ENCODE assay signal across 14 mouse cellular contexts in genomic region chr2:133305936-133306335, GRCm38 (mm10).
DNase-seq lines count a peak whose midpoint lies in the region; ATAC-seq and TF ChIP-seq lines count a peak whose summit lies in the region.
"Had no signal": no experiment of that assay in that cellular context is flagged by ENCODE, and none has a peak within 500 bp of the region (broad histone marks: within the 10 kb centered on the region; RNA-seq: fewer than 3 reads in every experiment).

No protein-coding gene starts in this region.

- WGBS in liver, adult 2 months, result 44% methylated on average over 3 of the region's 3 CpGs
- 75% methylated on average over 3 of the region's 3 CpGs for WGBS in liver, embryonic 11.5 days
- WGBS in heart, postnatal 0 days, result 18% methylated on average over 3 of the region's 3 CpGs
- WGBS in thymus, adult 2 months, result 83% methylated on average over 3 of the region's 3 CpGs

- H3K4me1 ChIP-seq in liver, adult 2 months (ENCODE audit: control insufficient read depth, insufficient read depth, low read length), result no peaks in the 10 kb centered on the region
- no peaks in the 10 kb centered on the region for H3K4me1 ChIP-seq in liver, embryonic 11.5 days (replicated peaks; ENCODE audit: control insufficient read depth, insufficient read depth, low read length)
- no peaks in the 10 kb centered on the region for H3K4me1 ChIP-seq in heart, postnatal 0 days (ENCODE audit: control insufficient read depth, insufficient read depth)
- H3K4me1 ChIP-seq in thymus, adult 2 months (replicated peaks; ENCODE audit: control insufficient read depth, insufficient read depth, low read length), result no peaks in the 10 kb centered on the region

- H3K36me3 ChIP-seq in liver, adult 2 months (ENCODE audit: control insufficient read depth, insufficient read depth, low read length), result no peaks in the 10 kb centered on the region
- no peaks in the 10 kb centered on the region for H3K36me3 ChIP-seq in liver, embryonic 11.5 days (ENCODE audit: control insufficient read depth, insufficient read depth, low read length)
- no peaks in the 10 kb centered on the region for H3K36me3 ChIP-seq in heart, postnatal 0 days (replicated peaks; ENCODE audit: control insufficient read depth, insufficient read depth, low read length)
- no peaks in the 10 kb centered on the region for H3K36me3 ChIP-seq in thymus, adult 2 months (ENCODE audit: control insufficient read depth, insufficient read depth, low read length)

- no peak overlapping the region for H3K4me3 ChIP-seq in liver, adult 2 months (ENCODE audit: insufficient read depth, low read depth, low read length)
- no peak overlapping the region for H3K4me3 ChIP-seq in liver, embryonic 11.5 days (ENCODE audit: low read depth, low read length)
- H3K4me3 ChIP-seq in heart, postnatal 0 days (ENCODE audit: low read depth, low read length), result no peak overlapping the region
- H3K4me3 ChIP-seq in thymus, adult 2 months (ENCODE audit: control insufficient read depth, insufficient read depth, low read length), result no peak overlapping the region

- H3K27ac ChIP-seq in liver, adult 2 months (replicated peaks; ENCODE audit: insufficient read depth, low read depth, low read length), result no peak overlapping the region
- no peak overlapping the region for H3K27ac ChIP-seq in liver, embryonic 11.5 days (ENCODE audit: low read depth, low read length)
- no peak overlapping the region for H3K27ac ChIP-seq in heart, postnatal 0 days (ENCODE audit: low read depth)
- no peak overlapping the region for H3K27ac ChIP-seq in thymus, adult 2 months (ENCODE audit: control insufficient read depth, insufficient read depth, low read length)
- H3K27ac ChIP-seq: liver, embryonic 14.5 days had no signal

- no peak overlapping the region for H3K9ac ChIP-seq in liver, adult 2 months (ENCODE audit: low read depth, low read length)
- no peak overlapping the region for H3K9ac ChIP-seq in liver, embryonic 11.5 days (ENCODE audit: low read depth, low read length)
- H3K9ac ChIP-seq in heart, postnatal 0 days (replicated peaks; ENCODE audit: low read depth, low read length), result no peak overlapping the region
- H3K9ac ChIP-seq: liver, embryonic 14.5 days had no signal

- H3K27me3 ChIP-seq in liver, adult 2 months (ENCODE audit: control insufficient read depth, insufficient read depth, low read length), result no peaks in the 10 kb centered on the region
- no peaks in the 10 kb centered on the region for H3K27me3 ChIP-seq in liver, embryonic 11.5 days (replicated peaks; ENCODE audit: control insufficient read depth, insufficient read depth, low read length)
- H3K27me3 ChIP-seq in heart, postnatal 0 days (ENCODE audit: control insufficient read depth, insufficient read depth, low read length), result no peaks in the 10 kb centered on the region
- no peaks in the 10 kb centered on the region for H3K27me3 ChIP-seq in thymus, adult 2 months (ENCODE audit: control insufficient read depth, insufficient read depth, low read length)
- H3K27me3 ChIP-seq: CH12.LX had no signal

- no peaks in the 10 kb centered on the region for H3K9me3 ChIP-seq in liver, embryonic 11.5 days (ENCODE audit: control insufficient read depth, low read length)
- no peaks in the 10 kb centered on the region for H3K9me3 ChIP-seq in heart, postnatal 0 days (replicated peaks; ENCODE audit: control insufficient read depth, low read length)

- no peak for ATAC-seq in liver, embryonic 11.5 days (replicated peaks; ENCODE audit: low FRiP score)
- no peak for ATAC-seq in heart, postnatal 0 days (ENCODE audit: insufficient read depth, low read depth)
- ATAC-seq: midbrain, embryonic 16.5 days had no signal

- peak; percentile 8 to 12 for DNase-seq in frontal cortex, postnatal 14 days (ENCODE audit: low spot score in 2 of 2)
- no peak for DNase-seq in frontal cortex, postnatal 25 days (ENCODE audit: low spot score in 2 of 2)
- peak; percentile 1 for DNase-seq in liver, adult 2 months (ENCODE audit: extremely low read depth, low read depth, low spot score)
- no peak for DNase-seq in liver, embryonic 11.5 days (ENCODE audit: low spot score)
- no peak for DNase-seq in heart, postnatal 0 days (ENCODE audit: low spot score)
- peak; percentile 36 for DNase-seq in ovary, postnatal 36 days (ENCODE audit: low spot score)
- DNase-seq in thymus, adult 2 months, result no peak
- no peak for DNase-seq in spleen, adult 12 weeks (ENCODE audit: low spot score)
- DNase-seq: cerebellum, adult 2 months; kidney, postnatal 25 days; thymus, postnatal 36 days had no signal

- TF ChIP-seq EP300 in heart, postnatal 0 days (IDR thresholded peaks at IDR 0.05; ENCODE audit: low read depth), result no peak

- no peaks in the 10 kb centered on the region for H3K79me2 ChIP-seq in liver, adult 2 months (ENCODE audit: control insufficient read depth, insufficient read depth, low read length)

- no peak for TF ChIP-seq CTCF in liver, adult 2 months (IDR thresholded peaks at IDR 0.05; ENCODE audit: low read depth, low read length)
- no peak for TF ChIP-seq CTCF in heart, postnatal 0 days (IDR thresholded peaks at IDR 0.05; ENCODE audit: low read depth)
- no peak for TF ChIP-seq CTCF in thymus, adult 2 months (IDR thresholded peaks at IDR 0.05; ENCODE audit: borderline replicate concordance, control insufficient read depth, extremely low read depth, insufficient read depth, low read length, poor library complexity)

- H3K4me2 ChIP-seq in liver, embryonic 11.5 days, result no peak overlapping the region
- H3K4me2 ChIP-seq in heart, postnatal 0 days (ENCODE audit: low read depth, low read length), result peak overlapping the region; percentile 24; the same call in 1 of the 2 replicates

- no peak for TF ChIP-seq POLR2A in liver, adult 2 months (IDR thresholded peaks at IDR 0.05; ENCODE audit: extremely low read depth, insufficient read depth, low read length)
- no peak for TF ChIP-seq POLR2A in thymus, adult 2 months (IDR thresholded peaks at IDR 0.05; ENCODE audit: control insufficient read depth, extremely low read depth, insufficient read depth, low read length, poor library complexity)

Comparison
In these comparisons a context has a peak if more than half of its experiments do, and no peak if none do; other contexts are left out.
1. DNase-seq: peak in frontal cortex, postnatal 14 days (2 of 2), liver, adult 2 months (single experiment) and ovary, postnatal 36 days (single experiment); none in frontal cortex, postnatal 25 days (0 of 2), liver, embryonic 11.5 days (single experiment), heart, postnatal 0 days (single experiment), thymus, adult 2 months (single experiment) and spleen, adult 12 weeks (single experiment).